Mouse (Mus musculus): ENCODE measurements around the gene Hk2. TPM values are rescaled to one million over a fixed set of nuclear protein-coding genes. Genes with fewer than 3 reads are reported as not detected.

The Hk2 gene
- polyA plus RNA-seq, 1 experiment from 2014 or later, result 17.3 TPM

DNA sequence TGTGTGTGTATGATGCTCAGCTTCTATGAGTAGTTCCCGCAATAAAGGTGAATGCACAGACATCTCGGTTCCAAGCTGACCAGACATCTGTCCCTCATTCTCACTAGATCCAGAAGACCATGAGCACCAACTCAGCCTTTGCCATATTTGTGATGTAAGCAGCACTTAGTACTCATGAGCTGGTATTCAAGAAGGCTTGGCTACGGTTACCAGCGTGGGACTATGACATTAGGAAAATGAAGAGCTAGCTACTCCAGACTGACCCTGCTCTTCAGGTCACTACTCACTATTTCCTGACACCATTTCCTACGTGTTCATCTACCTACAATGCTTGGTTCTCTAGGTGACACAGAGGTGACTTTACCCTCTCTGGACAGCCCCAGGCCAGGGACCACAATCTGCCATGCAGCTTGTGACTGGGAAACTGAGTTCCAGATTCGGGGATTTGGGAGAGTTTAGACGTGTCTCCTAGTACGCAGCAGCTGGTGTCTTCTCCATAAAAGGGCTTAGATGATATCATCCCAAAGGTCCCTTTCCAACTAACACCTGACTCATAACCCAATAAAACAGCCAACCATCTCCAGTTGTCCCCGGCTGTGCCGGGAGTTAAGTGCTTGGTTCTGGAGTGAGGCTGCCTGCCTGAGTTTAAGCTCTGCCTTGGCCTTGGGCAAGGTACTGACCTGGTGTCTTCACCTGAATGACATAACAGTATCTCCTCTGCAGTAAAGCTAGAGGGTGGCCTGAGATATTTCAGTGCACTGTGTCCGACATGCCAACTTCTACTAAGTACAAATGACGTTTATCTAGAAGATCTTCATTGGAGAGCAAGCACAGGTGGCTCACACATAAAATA, 6.3 kb downstream of the Hk2 start:
- 87% methylated on average over 12 of the region's 12 CpGs for WGBS
- H3K4me1 ChIP-seq (ENCODE audit: control insufficient read depth, insufficient read depth, low read length), result no peaks in the 10 kb centered on the region
- H3K9me3 ChIP-seq (replicated peaks; ENCODE audit: control insufficient read depth, low read length), result no peaks in the 10 kb centered on the region
- H3K36me3 ChIP-seq (replicated peaks; ENCODE audit: control insufficient read depth, insufficient read depth, low read depth, low read length), result no peaks in the 10 kb centered on the region
- DNase-seq (ENCODE audit: low spot score) (no peak), ATAC-seq (replicated peaks; ENCODE audit: insufficient number of reproducible peaks, low FRiP score, low TSS enrichment, low read depth) (no peak)
- no peak overlapping the region for H3K9ac ChIP-seq (replicated peaks; ENCODE audit: low read length)
- H3K4me3 ChIP-seq (ENCODE audit: low read depth, low read length), result no peak overlapping the region
- no peak overlapping the region for H3K27ac ChIP-seq (replicated peaks; ENCODE audit: low read depth, low read length)
- H3K27me3 ChIP-seq (ENCODE audit: control insufficient read depth, insufficient read depth, low read length), result no peaks in the 10 kb centered on the region
- H3K4me2 ChIP-seq (ENCODE audit: low read depth, low read length), result no peak overlapping the region

- DNase-seq (ENCODE audit: low spot score), result no peak
- WGBS, result 72% methylated on average over 4 of the region's 4 CpGs
- Histone ChIP-seq H3K4me3 (ENCODE audit: low read depth, low read length) (no peak overlapping the region), H3K27ac (replicated peaks; ENCODE audit: low read depth, low read length) (no peak overlapping the region), H3K9me3 (replicated peaks; ENCODE audit: control insufficient read depth, low read length) (no peaks in the 10 kb centered on the region), H3K4me2 (ENCODE audit: low read depth, low read length) (no peak overlapping the region), H3K4me1 (ENCODE audit: control insufficient read depth, insufficient read depth, low read length) (no peaks in the 10 kb centered on the region), H3K9ac (replicated peaks; ENCODE audit: low read length) (no peak overlapping the region), H3K36me3 (replicated peaks; ENCODE audit: control insufficient read depth, insufficient read depth, low read depth, low read length) (no peaks in the 10 kb centered on the region), H3K27me3 (ENCODE audit: control insufficient read depth, insufficient read depth, low read length) (no peaks in the 10 kb centered on the region)
- ATAC-seq (replicated peaks; ENCODE audit: insufficient number of reproducible peaks, low FRiP score, low TSS enrichment, low read depth), result no peak
These were observed 7.6 kb downstream of the Hk2 start for GRCm38 (mm10) chr6:82766636-82767035.

GRCm38 (mm10) chr6:82765261-82765660, 9.0 kb downstream of the Hk2 start:
- no peak overlapping the region for H3K4me3 ChIP-seq (ENCODE audit: low read depth, low read length)
- 96% methylated on average over 2 of the region's 2 CpGs for WGBS
- no peaks in the 10 kb centered on the region for H3K27me3 ChIP-seq (ENCODE audit: control insufficient read depth, insufficient read depth, low read length)
- no peak overlapping the region for H3K27ac ChIP-seq (replicated peaks; ENCODE audit: low read depth, low read length)
- ATAC-seq (replicated peaks; ENCODE audit: insufficient number of reproducible peaks, low FRiP score, low TSS enrichment, low read depth) (no peak), DNase-seq (ENCODE audit: low spot score) (no peak)
- H3K9ac ChIP-seq (replicated peaks; ENCODE audit: low read length), result no peak overlapping the region
- no peaks in the 10 kb centered on the region for H3K9me3 ChIP-seq (replicated peaks; ENCODE audit: control insufficient read depth, low read length)
- H3K4me1 ChIP-seq (ENCODE audit: control insufficient read depth, insufficient read depth, low read length), result no peaks in the 10 kb centered on the region
- no peaks in the 10 kb centered on the region for H3K36me3 ChIP-seq (replicated peaks; ENCODE audit: control insufficient read depth, insufficient read depth, low read depth, low read length)
- H3K4me2 ChIP-seq (ENCODE audit: low read depth, low read length), result no peak overlapping the region

DNA sequence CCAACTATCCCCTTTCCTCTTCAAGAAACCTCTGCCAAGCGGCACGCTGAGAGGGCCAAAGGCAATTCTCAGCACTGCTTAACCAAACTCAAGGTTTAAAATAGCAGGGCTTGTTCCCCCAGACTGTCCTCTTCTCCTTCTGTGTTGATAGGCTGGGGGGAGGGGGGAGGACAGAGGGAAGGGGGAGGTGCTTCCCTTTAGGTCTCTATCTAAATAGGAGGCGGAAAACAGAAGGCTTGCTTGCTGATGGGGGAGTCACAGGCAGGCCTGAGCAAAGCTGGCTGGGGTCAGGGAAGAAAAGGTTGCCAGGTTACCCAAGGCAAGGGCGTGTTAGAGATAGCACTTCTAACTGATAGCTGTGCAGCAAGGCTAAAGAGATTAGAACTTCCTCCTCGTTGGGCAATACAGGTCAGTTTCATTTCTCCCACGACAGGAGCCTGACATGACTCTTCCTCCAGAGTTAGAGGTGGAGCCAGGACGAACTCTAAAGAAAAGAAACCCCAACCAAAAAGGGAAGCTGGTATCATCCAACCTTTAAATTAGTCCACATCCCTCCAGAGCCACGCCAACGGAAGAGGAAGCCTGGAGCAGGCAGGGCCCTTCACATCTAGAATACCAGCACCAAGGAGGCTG, 10.3 kb downstream of the Hk2 start:
- Histone ChIP-seq H3K9me3 (replicated peaks; ENCODE audit: control insufficient read depth, low read length) (no peaks in the 10 kb centered on the region), H3K4me1 (ENCODE audit: control insufficient read depth, insufficient read depth, low read length) (no peaks in the 10 kb centered on the region), H3K36me3 (replicated peaks; ENCODE audit: control insufficient read depth, insufficient read depth, low read depth, low read length) (no peaks in the 10 kb centered on the region), H3K27me3 (ENCODE audit: control insufficient read depth, insufficient read depth, low read length) (no peaks in the 10 kb centered on the region), H3K9ac (replicated peaks; ENCODE audit: low read length) (no peak overlapping the region), H3K4me3 (ENCODE audit: low read depth, low read length) (no peak overlapping the region), H3K27ac (replicated peaks; ENCODE audit: low read depth, low read length) (no peak overlapping the region), H3K4me2 (ENCODE audit: low read depth, low read length) (no peak overlapping the region; the same call in 1 of the 2 replicates)
- whole genome bisulfite sequencing, result 51% methylated on average over 9 of the region's 9 CpGs
- DNase-seq (ENCODE audit: low spot score) (no peak), ATAC-seq (replicated peaks; ENCODE audit: insufficient number of reproducible peaks, low FRiP score, low TSS enrichment, low read depth) (no peak)

DNA sequence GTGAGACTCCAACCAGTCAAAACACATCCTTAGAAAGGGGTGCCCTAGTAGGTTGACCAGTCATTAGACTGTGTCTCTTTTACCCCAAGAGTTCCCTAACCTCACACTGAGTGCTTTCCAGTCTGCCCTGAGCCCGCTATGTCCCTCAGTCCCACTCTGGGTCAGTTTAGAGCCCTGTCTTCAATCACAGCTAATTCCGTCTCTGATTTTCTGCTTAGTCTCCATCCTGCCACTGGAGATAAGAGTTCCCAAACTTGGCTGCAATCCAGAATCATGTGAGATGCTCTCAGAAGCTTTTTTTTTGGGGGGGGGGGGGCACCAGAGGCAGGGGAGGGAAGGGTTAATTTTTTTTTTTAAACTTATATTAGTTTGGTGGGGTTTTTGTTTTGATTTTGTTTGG, 11.5 kb downstream of the Hk2 start:
- no peak for ATAC-seq (replicated peaks; ENCODE audit: insufficient number of reproducible peaks, low FRiP score, low TSS enrichment, low read depth)
- no peak overlapping the region for H3K4me3 ChIP-seq (ENCODE audit: low read depth, low read length)
- no peak for DNase-seq (ENCODE audit: low spot score)

DNA sequence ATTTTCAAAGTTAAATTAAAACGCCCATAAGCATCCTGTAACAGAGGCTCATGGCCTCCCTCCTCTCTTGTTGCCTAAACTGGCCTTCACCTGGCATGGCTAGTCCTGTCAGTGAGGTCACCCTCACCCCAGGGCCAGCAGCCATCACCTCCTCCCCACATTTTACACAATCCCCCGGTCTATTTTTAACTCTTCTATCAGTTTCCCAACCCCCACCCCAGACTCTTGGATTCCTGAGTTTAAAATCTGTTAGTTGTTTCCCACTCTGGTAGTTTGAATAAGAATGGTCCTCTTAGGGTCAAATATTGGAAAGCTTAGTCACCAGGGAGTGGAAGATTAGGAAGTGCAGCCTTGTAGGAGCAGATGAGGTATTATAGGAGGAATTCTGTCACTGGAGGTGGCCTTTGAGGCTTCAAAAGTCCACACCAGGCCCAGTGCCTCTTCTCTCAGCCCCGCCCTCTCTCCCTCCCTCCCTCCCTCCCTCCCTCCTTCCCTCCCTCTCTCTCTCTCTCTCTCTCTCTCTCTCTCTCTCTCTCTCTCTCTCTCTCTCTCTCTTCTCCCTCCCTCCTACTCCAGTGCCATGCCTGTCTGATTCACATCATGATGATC, 13.4 kb downstream of the Hk2 start:
- H3K4me2 ChIP-seq (ENCODE audit: low read depth, low read length), result no peak overlapping the region
- DNase-seq (ENCODE audit: low spot score), result no peak
- H3K9ac ChIP-seq (replicated peaks; ENCODE audit: low read length), result no peak overlapping the region
- 94% methylated on average over 3 of the region's 3 CpGs for WGBS
- no peak overlapping the region for H3K27ac ChIP-seq (replicated peaks; ENCODE audit: low read depth, low read length)
- H3K27me3 ChIP-seq (ENCODE audit: control insufficient read depth, insufficient read depth, low read length), result no peaks in the 10 kb centered on the region
- H3K36me3 ChIP-seq (replicated peaks; ENCODE audit: control insufficient read depth, insufficient read depth, low read depth, low read length), result no peaks in the 10 kb centered on the region
- H3K4me3 ChIP-seq (ENCODE audit: low read depth, low read length), result no peak overlapping the region
- H3K9me3 ChIP-seq (replicated peaks; ENCODE audit: control insufficient read depth, low read length), result no peaks in the 10 kb centered on the region
- H3K4me1 ChIP-seq (ENCODE audit: control insufficient read depth, insufficient read depth, low read length), result no peaks in the 10 kb centered on the region
- no peak for ATAC-seq (replicated peaks; ENCODE audit: insufficient number of reproducible peaks, low FRiP score, low TSS enrichment, low read depth)

More for the DNA sequence above, 11.5 kb downstream of the Hk2 start:
- 87% methylated on average over 2 of the region's 2 CpGs for WGBS
- no peak overlapping the region for H3K4me2 ChIP-seq (ENCODE audit: low read depth, low read length)
- no peaks in the 10 kb centered on the region for H3K9me3 ChIP-seq (replicated peaks; ENCODE audit: control insufficient read depth, low read length)
- no peak overlapping the region for H3K9ac ChIP-seq (replicated peaks; ENCODE audit: low read length)
- no peaks in the 10 kb centered on the region for H3K4me1 ChIP-seq (ENCODE audit: control insufficient read depth, insufficient read depth, low read length)
- no peaks in the 10 kb centered on the region for H3K27me3 ChIP-seq (ENCODE audit: control insufficient read depth, insufficient read depth, low read length)
- H3K27ac ChIP-seq (replicated peaks; ENCODE audit: low read depth, low read length), result no peak overlapping the region
- no peaks in the 10 kb centered on the region for H3K36me3 ChIP-seq (replicated peaks; ENCODE audit: control insufficient read depth, insufficient read depth, low read depth, low read length)

GRCm38 (mm10) chr6:82759241-82759640, 15.0 kb downstream of the Hk2 start:
- Histone ChIP-seq H3K4me2 (ENCODE audit: low read depth, low read length) (no peak overlapping the region), H3K27me3 (ENCODE audit: control insufficient read depth, insufficient read depth, low read length) (no peaks in the 10 kb centered on the region), H3K9ac (replicated peaks; ENCODE audit: low read length) (no peak overlapping the region), H3K4me3 (ENCODE audit: low read depth, low read length) (no peak overlapping the region), H3K4me1 (ENCODE audit: control insufficient read depth, insufficient read depth, low read length) (no peaks in the 10 kb centered on the region), H3K36me3 (replicated peaks; ENCODE audit: control insufficient read depth, insufficient read depth, low read depth, low read length) (no peaks in the 10 kb centered on the region), H3K27ac (replicated peaks; ENCODE audit: low read depth, low read length) (no peak overlapping the region), H3K9me3 (replicated peaks; ENCODE audit: control insufficient read depth, low read length) (no peaks in the 10 kb centered on the region)
- DNase-seq (ENCODE audit: low spot score), result no peak
- no peak for ATAC-seq (replicated peaks; ENCODE audit: insufficient number of reproducible peaks, low FRiP score, low TSS enrichment, low read depth)
- WGBS, result 91% methylated on average over 5 of the region's 5 CpGs

- Histone ChIP-seq H3K27me3 (ENCODE audit: control insufficient read depth, insufficient read depth, low read length) (no peaks in the 10 kb centered on the region), H3K4me1 (ENCODE audit: control insufficient read depth, insufficient read depth, low read length) (no peaks in the 10 kb centered on the region), H3K4me3 (ENCODE audit: low read depth, low read length) (no peak overlapping the region), H3K27ac (replicated peaks; ENCODE audit: low read depth, low read length) (no peak overlapping the region), H3K4me2 (ENCODE audit: low read depth, low read length) (no peak overlapping the region), H3K9ac (replicated peaks; ENCODE audit: low read length) (no peak overlapping the region), H3K36me3 (replicated peaks; ENCODE audit: control insufficient read depth, insufficient read depth, low read depth, low read length) (no peaks in the 10 kb centered on the region), H3K9me3 (replicated peaks; ENCODE audit: control insufficient read depth, low read length) (no peaks in the 10 kb centered on the region)
- ATAC-seq (replicated peaks; ENCODE audit: insufficient number of reproducible peaks, low FRiP score, low TSS enrichment, low read depth), result no peak
- 89% methylated on average over 9 of the region's 9 CpGs for WGBS
- DNase-seq (ENCODE audit: low spot score), result no peak
These were observed 17.4 kb downstream of the Hk2 start for GRCm38 (mm10) chr6:82756799-82757210.
